Mouse (Mus musculus): ENCODE results near the gene Muc1.

DNA sequence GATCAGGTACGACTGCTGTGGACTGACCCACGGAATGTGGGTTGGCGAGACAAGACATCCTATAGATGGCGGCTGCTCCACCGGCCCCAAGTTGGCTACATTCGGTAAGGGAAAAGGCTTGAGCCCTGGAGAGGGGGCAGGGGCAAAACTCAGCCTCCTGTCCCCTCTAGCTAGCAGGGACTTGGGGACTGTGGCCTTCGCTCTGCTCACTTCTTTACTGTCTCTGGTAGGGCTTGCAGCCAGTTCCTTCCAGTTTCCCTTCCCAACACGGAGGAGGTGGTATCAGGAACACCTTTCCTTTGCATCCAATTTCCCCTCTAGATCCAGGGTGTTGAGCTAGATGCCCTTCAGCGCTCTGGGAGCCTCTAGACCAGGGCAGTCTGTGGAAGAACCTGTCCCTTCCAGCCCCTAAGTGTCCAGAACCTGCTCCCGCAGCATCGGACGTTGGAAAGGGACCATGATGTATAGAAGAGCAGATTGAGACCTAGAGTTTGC lies 3.5 kb upstream of the Muc1 start:
- TF ChIP-seq CTCF (IDR thresholded peaks at IDR 0.05 in 2 of 3, conservative IDR thresholded peaks at IDR 0.05 in 1 of 3; ENCODE audit: control insufficient read depth in 1 of 3, insufficient read depth in 1 of 3, low read depth in 2 of 3, low read length in 3 of 3, poor library complexity in 1 of 3, severe bottlenecking in 1 of 3) (no peak), POLR2A (IDR thresholded peaks at IDR 0.05; ENCODE audit: control insufficient read depth in 1 of 2, insufficient read depth in 1 of 2, low read depth in 1 of 2, low read length in 2 of 2, poor library complexity in 1 of 2) (no peak), SMC3 (IDR thresholded peaks at IDR 0.05; ENCODE audit: low read depth, low read length) (no peak), GATA1 (IDR thresholded peaks at IDR 0.05; ENCODE audit: low read depth, low read length) (no peak), CHD1 (IDR thresholded peaks at IDR 0.05; ENCODE audit: low read depth, low read length) (no peak), TAL1 (IDR thresholded peaks at IDR 0.05; ENCODE audit: low read length) (no peak)
